Mouse (Mus musculus): ENCODE results near the gene Ppfia1.

The Ppfia1 gene

GRCm38 (mm10) chr7:144558552-144558951 is 5.0 kb upstream of the Ppfia1 start:
- in situ Hi-C loops (cut with MboI; ENCODE audit: low pct_unique_long_range_greater_than_20kb in 1 of 2, low sequenced_read_pairs in 2 of 2, unreplicated experiment in 1 of 2): no loop called here

DNA sequence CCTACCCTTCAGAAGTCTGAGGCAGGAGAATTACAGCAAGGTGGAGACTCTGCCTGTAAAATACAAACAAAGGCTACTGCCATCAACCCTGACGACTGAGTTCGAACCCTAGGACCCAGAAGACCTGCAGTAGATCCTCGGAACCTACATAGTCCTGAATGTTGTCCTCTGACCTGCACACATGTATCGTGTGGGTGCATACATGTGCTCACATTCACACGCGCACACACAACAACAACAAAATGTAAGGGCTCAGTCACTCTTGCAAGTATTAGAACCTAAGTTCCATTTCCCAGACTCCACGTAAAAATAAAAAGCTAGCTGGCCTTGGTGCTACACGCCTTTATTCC is 569 bp upstream of the Ppfia1 start:
- in situ Hi-C loops (cut with MboI; ENCODE audit: low pct_unique_long_range_greater_than_20kb in 1 of 2, low sequenced_read_pairs in 2 of 2, unreplicated experiment in 1 of 2): no loop called here

GRCm38 (mm10) chr7:144552274-144552673 is 1.3 kb downstream of the Ppfia1 start:
- in situ Hi-C loops (cut with MboI; ENCODE audit: low pct_unique_long_range_greater_than_20kb in 1 of 2, low sequenced_read_pairs in 2 of 2, unreplicated experiment in 1 of 2): no loop called here

GRCm38 (mm10) chr7:144550811-144551210 is 2.7 kb downstream of the Ppfia1 start:
- in situ Hi-C loops (cut with MboI; ENCODE audit: low pct_unique_long_range_greater_than_20kb in 1 of 2, low sequenced_read_pairs in 2 of 2, unreplicated experiment in 1 of 2): no loop called here

DNA sequence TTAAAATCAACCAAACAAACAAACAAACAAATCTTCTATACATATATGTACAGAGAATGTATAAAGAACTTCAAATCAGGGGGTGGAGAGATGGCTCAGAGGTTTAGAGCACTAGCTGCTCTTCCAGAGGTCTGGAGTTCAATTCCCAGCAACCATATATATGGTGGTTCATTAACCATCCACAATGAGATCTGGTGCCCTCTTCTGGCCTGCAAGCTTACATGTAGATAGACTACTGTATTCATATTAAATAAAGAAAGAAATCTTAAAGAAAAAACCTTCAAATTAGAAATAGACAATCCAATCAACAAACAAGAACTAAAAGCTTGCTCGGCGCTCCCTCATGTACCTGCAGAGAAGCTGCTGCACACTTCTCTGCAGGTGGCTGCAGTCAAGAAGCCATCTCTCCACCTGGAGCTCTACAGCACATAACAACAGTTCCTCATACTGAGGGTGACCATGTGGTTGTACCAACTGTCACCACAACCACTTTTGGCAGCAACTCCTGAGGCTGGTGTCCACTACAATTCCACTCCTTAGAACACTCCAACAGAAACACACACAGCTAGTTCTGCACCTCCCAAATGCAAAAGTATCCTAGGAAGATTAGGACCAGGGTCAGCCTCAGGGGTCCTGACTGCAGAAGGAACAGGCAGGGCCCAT is 3.5 kb downstream of the Ppfia1 start:
- in situ Hi-C loops (cut with MboI; ENCODE audit: low pct_unique_long_range_greater_than_20kb in 1 of 2, low sequenced_read_pairs in 2 of 2, unreplicated experiment in 1 of 2): no loop called here

DNA sequence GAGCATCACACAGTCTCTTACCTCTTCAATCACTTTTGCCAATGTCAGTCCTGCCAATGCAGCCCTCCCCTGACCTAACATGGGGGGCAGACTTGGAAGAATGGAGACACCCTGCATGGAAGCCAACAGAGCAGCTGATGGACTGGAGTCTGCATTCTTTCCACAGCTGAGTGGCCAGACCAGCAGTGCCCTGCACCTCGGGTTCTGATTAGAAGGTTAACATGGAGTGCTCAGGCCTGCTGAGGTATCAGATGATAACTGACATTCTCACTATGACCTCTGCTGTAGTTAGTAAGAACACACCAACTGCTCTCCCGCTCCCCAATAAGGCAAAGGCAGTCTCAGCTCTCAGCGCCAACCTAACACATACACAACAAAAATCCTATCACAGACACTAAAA is 8.3 kb downstream of the Ppfia1 start:
- in situ Hi-C loops (cut with MboI; ENCODE audit: low pct_unique_long_range_greater_than_20kb in 1 of 2, low sequenced_read_pairs in 2 of 2, unreplicated experiment in 1 of 2): no loop called here

DNA sequence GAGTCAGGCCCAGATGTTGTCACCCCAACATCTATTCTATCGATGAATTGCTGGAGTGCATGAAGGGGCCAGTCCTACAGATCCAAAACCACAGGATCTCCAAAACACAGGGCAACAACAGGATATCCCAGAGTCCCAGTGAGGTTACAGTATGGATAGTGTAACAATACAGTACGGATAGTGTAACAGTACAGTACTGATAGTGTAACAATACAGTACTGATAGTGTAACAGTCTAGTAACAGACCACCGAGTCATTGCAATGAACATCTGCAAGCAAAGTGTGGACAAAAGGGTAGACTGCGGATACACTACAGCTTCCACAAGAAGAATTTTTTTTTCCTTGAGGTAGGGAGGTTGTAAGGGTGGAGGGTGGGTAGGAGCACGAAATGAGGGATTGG is 12.2 kb downstream of the Ppfia1 start:
- in situ Hi-C loops (cut with MboI; ENCODE audit: low pct_unique_long_range_greater_than_20kb in 1 of 2, low sequenced_read_pairs in 2 of 2, unreplicated experiment in 1 of 2): no loop called here

DNA sequence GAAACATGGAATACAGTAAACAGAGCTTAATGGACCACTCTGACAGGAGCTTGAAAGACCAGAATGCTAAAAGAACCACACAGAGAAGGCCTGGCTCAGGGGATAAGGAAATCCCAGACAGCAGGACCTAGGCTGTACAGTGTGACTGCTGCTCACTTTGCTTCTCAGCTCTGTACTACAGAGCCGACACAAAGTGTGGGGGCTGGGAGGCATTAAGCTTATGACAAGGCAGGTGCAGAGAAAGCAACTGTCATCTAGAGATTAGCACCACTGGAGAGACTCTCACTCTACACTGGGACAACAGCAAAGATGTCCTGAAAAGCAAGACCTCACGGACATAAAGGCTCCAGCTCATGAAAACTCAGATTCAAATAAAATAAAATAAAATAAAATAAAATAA is 14.4 kb downstream of the Ppfia1 start:
- in situ Hi-C loops (cut with MboI; ENCODE audit: low pct_unique_long_range_greater_than_20kb in 1 of 2, low sequenced_read_pairs in 2 of 2, unreplicated experiment in 1 of 2): no loop called here

GRCm38 (mm10) chr7:144538030-144538644 is 15.4 kb downstream of the Ppfia1 start:
- in situ Hi-C loops (cut with MboI; ENCODE audit: low pct_unique_long_range_greater_than_20kb in 1 of 2, low sequenced_read_pairs in 2 of 2, unreplicated experiment in 1 of 2): no loop called here

DNA sequence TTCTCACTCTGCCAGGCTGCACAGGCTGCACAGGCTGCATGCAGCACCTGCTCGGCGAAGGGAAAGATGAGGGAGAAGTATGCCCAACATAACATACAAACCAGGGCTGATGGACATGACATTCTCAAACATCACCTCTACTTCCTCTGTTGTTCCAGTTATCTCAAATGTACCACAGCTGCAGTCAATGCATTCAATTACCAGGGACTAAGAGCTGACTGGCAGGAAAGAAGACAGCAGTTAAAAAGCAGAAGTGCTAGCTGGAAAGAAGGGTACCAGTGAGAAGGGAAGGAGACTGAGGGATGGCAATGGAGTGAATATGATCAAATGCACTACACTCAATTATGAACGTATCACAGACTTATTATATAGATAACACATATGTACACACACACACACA is 17.2 kb downstream of the Ppfia1 start:
- in situ Hi-C loops (cut with MboI; ENCODE audit: low pct_unique_long_range_greater_than_20kb in 1 of 2, low sequenced_read_pairs in 2 of 2, unreplicated experiment in 1 of 2): no loop called here

- in situ Hi-C loops (cut with MboI; ENCODE audit: low pct_unique_long_range_greater_than_20kb in 1 of 2, low sequenced_read_pairs in 2 of 2, unreplicated experiment in 1 of 2): no loop called here
Measured at GRCm38 (mm10) chr7:144534773-144535172, 18.8 kb downstream of the Ppfia1 start.

- in situ Hi-C loops (cut with MboI; ENCODE audit: low pct_unique_long_range_greater_than_20kb in 1 of 2, low sequenced_read_pairs in 2 of 2, unreplicated experiment in 1 of 2): no loop called here
Measured at GRCm38 (mm10) chr7:144531585-144532378, 21.7 kb downstream of the Ppfia1 start.

DNA sequence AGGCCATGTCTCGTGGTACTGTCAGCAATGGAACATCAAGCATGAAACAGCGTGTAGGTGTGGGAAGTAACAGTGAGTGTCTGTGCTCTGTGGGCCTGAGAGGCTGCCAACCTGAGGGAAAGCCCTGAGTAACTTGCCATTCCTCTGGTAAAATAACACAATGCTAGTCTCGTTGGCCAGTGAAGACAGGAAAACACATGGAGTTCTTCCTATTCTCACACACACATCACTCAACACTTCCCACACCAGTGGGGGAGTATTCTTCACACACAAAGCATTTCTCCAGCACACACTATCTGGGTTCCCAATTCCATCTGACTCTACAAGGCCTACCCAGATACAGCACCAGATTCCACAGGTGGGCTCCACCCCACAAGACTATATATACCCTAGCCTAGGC is 23.7 kb downstream of the Ppfia1 start:
- in situ Hi-C loops (cut with MboI; ENCODE audit: low pct_unique_long_range_greater_than_20kb in 1 of 2, low sequenced_read_pairs in 2 of 2, unreplicated experiment in 1 of 2): no loop called here

GRCm38 (mm10) chr7:144527723-144528221 is 25.8 kb downstream of the Ppfia1 start:
- in situ Hi-C loops (cut with MboI; ENCODE audit: low pct_unique_long_range_greater_than_20kb in 1 of 2, low sequenced_read_pairs in 2 of 2, unreplicated experiment in 1 of 2): no loop called here

DNA sequence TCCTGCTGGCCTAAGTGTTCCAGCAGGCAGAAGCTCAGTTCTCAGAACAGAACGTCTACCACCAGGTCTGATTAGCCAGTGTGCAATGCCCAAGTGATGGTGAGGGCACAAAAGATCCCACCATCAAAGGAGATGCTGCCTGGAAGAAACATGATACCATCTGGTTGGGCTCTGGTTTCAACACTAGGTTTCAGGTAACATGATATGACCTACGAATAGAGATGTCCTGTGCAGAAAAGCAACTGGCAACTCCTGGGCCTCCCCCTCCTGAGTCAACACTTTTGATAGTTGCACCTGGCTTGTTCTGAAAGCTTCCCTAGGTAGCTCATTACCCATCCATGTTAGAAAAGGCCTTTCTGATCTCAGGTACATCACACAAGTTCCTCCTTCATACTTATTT is 26.9 kb downstream of the Ppfia1 start:
- in situ Hi-C loops (cut with MboI; ENCODE audit: low pct_unique_long_range_greater_than_20kb in 1 of 2, low sequenced_read_pairs in 2 of 2, unreplicated experiment in 1 of 2): no loop called here

DNA sequence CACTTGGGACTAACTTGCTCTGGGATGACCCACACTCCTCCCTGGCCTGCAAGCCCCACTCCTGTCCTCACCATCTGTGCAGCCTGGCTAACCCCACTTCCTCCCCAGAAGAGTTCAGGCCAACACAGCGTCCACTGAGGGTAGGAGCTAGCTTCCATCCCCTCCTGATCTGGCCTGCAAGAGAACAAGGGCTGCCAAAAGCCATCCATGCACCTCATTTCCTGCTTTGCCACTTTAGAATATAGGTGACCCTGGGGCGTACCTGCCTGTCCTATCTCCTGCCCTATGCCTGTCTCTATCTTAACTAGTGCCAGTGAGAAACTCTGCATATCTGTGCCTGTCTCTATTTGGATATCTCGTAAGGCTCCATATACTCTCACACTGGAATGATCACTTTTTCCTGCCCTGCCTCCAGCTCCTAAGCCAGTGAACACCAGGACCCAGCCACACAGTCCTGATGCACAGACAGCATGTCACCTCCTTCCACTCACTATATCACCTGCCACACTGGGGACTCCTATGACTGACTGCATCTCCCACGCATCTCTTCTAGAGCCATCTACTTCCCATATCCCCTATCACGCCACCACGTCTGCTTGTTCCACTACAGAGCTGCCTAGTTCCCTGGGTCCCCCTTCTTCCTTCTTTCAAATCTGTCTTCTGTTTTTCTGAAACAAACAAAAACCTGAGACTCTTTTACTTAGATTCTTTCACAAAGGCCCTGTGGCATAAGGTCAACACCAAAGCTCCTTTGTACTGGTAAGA is 28.9 kb downstream of the Ppfia1 start:
- in situ Hi-C loops (cut with MboI; ENCODE audit: low pct_unique_long_range_greater_than_20kb in 1 of 2, low sequenced_read_pairs in 2 of 2, unreplicated experiment in 1 of 2): no loop called here

- in situ Hi-C loops (cut with MboI; ENCODE audit: low pct_unique_long_range_greater_than_20kb in 1 of 2, low sequenced_read_pairs in 2 of 2, unreplicated experiment in 1 of 2): no loop called here
Measured at GRCm38 (mm10) chr7:144523415-144523814, 30.1 kb downstream of the Ppfia1 start.

DNA sequence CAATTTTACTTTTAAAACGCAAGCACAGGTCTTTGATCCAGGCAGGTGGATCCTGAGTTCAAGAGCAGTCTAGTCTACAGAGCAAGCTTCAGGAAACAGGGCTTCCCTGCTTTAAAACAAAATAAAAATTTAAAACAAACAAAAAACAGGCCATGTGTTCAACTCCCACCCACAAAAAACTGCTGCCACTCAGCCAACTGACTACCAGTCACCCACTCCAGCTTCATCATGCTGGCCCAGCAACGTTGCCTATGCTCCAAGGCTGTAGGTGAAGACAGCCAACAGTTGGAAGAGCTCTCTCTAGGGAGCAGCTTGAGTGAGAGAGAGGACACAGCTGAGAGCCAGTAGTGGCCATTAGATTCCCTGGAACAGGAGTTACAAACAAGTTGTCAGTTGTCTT is 31.6 kb downstream of the Ppfia1 start:
- in situ Hi-C loops (cut with MboI; ENCODE audit: low pct_unique_long_range_greater_than_20kb in 1 of 2, low sequenced_read_pairs in 2 of 2, unreplicated experiment in 1 of 2): no loop called here

DNA sequence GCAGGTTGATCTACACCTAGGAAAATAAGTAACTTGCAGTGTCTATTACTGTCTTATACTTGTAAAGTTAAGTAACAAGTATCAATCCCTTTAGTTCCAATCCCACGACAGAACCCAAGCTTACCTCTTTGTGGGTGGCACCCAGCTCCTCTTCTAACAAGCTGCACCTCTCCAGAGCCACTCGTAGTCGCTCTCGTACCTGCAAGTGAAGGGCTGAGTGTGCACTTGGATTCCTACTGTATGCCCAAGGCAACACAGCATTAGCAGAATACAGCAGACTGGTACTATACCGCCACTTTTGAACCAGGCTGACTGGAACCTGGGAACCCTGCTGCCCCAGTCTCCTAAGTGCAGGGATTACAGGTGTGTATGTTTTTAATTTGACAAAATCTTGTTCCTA is 33.7 kb downstream of the Ppfia1 start:
- in situ Hi-C loops (cut with MboI; ENCODE audit: low pct_unique_long_range_greater_than_20kb in 1 of 2, low sequenced_read_pairs in 2 of 2, unreplicated experiment in 1 of 2): no loop called here
